Mouse (Mus musculus) brain, embryonic 18.5 days (tissue): ENCODE data around the gene Il17c.

Experiments
- DNase-seq: peaks from one replicate; pipeline ENCODE4 v3.0.0-alpha.2; 2012; ENCODE audit warnings: low read depth, low spot score

The Il17c gene

DNA sequence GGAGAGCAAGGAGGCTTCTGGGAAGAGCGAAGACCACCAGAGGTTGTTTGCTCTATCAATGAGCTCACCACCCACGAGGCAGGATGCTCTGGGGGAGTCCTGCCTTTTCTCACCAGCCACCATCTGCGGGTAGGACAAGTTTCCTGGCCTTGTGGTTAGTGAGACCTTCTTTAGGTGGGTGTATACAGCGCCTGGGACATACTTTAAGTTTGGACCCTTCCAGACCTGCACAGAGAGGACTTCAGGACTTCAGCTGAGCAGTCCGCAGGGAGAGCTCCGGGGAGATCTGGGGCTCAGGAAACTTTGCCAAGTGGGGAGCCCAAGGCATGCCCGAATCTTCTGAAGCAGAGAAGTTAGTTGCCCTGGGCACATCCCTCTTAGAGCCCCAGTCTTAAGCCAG is 38.2 kb downstream of the Il17c start:
- DNase-seq: no peak

GRCm38 (mm10) chr8:122460524-122461472 is 39.0 kb downstream of the Il17c start, which contains the start of gene Snai3:
Snai3 (minus strand) TSS chr8:122460733.
- DNase-seq: no peak

GRCm38 (mm10) chr8:122461473-122462148 is 39.8 kb downstream of the Il17c start:
- no peak for DNase-seq

DNA sequence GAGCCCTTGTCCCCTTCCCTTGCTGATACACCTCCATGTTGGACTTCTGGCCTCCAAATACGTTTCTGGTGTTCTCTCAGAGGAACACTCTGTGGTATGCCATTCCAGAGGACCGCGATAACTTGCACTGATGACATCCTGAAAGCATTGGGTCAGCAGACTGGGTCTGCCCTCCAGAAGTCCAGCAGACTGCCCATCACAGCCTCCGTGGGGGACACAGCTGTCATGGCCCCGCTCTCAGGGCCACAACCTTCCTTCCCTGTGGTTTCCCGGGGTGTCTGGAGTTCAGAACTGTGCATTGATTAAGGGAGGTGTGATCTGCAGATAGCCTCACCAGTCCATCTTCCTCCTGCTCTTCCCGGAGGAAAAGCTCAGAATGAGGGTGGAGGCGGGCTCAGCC is 40.7 kb downstream of the Il17c start:
- DNase-seq: no peak

GRCm38 (mm10) chr8:122463651-122464640 is 42.1 kb downstream of the Il17c start:
- no peak for DNase-seq

- no peak for DNase-seq
These were observed 43.2 kb downstream of the Il17c start for GRCm38 (mm10) chr8:122464985-122465384.

DNA sequence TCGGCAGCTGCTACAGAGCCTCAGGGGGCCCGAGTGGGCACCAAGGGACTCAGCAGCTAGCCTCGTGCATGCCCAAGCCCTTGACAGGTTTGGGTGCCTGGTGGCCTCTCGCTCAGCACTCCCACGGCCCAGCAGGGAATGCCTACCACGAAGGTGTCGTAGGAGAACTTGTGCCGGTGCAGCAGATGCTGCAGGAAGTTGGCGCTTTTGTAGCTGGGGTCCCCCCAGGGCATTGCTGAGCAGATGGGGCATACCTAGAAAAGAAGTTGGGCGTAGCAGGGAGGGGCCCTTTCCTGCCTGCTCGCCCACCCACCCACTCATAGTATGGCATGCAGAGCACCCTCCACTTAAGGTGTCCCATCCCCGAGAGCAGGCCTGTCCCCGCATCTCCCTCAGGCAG is 46.0 kb downstream of the Il17c start:
- DNase-seq: no peak

- DNase-seq: no peak
These were observed 47.6 kb downstream of the Il17c start for GRCm38 (mm10) chr8:122469407-122469806.

GRCm38 (mm10) chr8:122469965-122470364 is 48.1 kb downstream of the Il17c start:
- DNase-seq: no peak

GRCm38 (mm10) chr8:122470691-122471090 is 48.9 kb downstream of the Il17c start:
- no peak for DNase-seq
